Mouse (Mus musculus) midbrain, embryonic 11.5 days (tissue): ENCODE results near the gene Borcs8. TPM values are rescaled to one million over a fixed set of nuclear protein-coding genes. Genes with fewer than 3 reads are reported as not detected.

Source experiments
- ATAC-seq: fragments of 200-750 bp; cut with Nextera tagmentation; 2 replicates; pipeline ENCODE4 v1.8.0; 2017; ENCODE audit warnings: moderate TSS enrichment, moderate library complexity; ENCODE audit not compliant: low FRiP score
- DNase-seq: peaks from one replicate; pipeline ENCODE4 v3.0.0; 2015; ENCODE audit warnings: low spot score; ENCODE audit errors: missing footprints
- H3K27ac ChIP-seq: fragments of 300-500 bp; sonication (generic); 2 replicates; pipeline ENCODE4 v1.5.1; 2014; ENCODE audit warnings: low read depth, low read length
- H3K27me3 ChIP-seq: fragments of 300-500 bp; sonication (generic); 2 replicates; pipeline ENCODE4 v1.6.1; 2014; ENCODE audit warnings: mild to moderate bottlenecking, low read length, moderate library complexity, mixed read lengths; ENCODE audit not compliant: control insufficient read depth, insufficient read depth
- H3K36me3 ChIP-seq: fragments of 300-500 bp; sonication (generic); 2 replicates; pipeline ENCODE4 v1.6.1; 2014; ENCODE audit warnings: mild to moderate bottlenecking, low read length, moderate library complexity, mixed read lengths; ENCODE audit not compliant: control insufficient read depth, insufficient read depth
- H3K4me1 ChIP-seq: fragments of 300-500 bp; sonication (generic); 2 replicates; pipeline ENCODE4 v1.6.1; 2014; ENCODE audit warnings: low read length; ENCODE audit not compliant: control insufficient read depth, insufficient read depth
- H3K4me2 ChIP-seq: fragments of 300-500 bp; sonication (generic); 2 replicates; pipeline ENCODE4 v1.6.1; 2014; ENCODE audit warnings: mild to moderate bottlenecking, moderate library complexity
- H3K4me3 ChIP-seq: fragments of 300-500 bp; sonication (generic); 2 replicates; pipeline ENCODE4 v1.5.1; 2014; ENCODE audit warnings: low read depth, low read length
- H3K9ac ChIP-seq: fragments of 300-500 bp; sonication (generic); 2 replicates; pipeline ENCODE4 v1.6.1; 2014; ENCODE audit warnings: low read length
- H3K9me3 ChIP-seq: fragments of 300-500 bp; sonication (generic); 2 replicates; pipeline ENCODE4 v1.6.1; 2016; ENCODE audit warnings: low read length; ENCODE audit not compliant: control insufficient read depth
- WGBS: fragments of 180-500 bp; shearing (Covaris S2); extraction: QIAGEN DNeasy Blood & Tissue Kit; methylation state at CpG from one replicate; pipeline ENCODE4 v1.1.7; 2014; 5-methylcytosine and 5-hydroxymethylcytosine counted together
- polyA plus RNA-seq: library from polyadenylated mRNA; unstranded; fragments of >200 nt; fragmentation: Nextera tagmentation; extraction: Ambion mirVana; gene quantifications from 2 replicates; pipeline ENCODE4 v1.2.1, GENCODE M21; 2014

The Borcs8 gene
- polyA plus RNA-seq, 1 experiment from 2014 or later: 41.3 TPM

GRCm38 (mm10) chr8:70147678-70148607 is 8.6 kb downstream of the Borcs8 start:
- Histone ChIP-seq H3K4me2 (no peak overlapping the region), H3K27ac (no peak overlapping the region), H3K4me1 (peaks cover 4% of the 10 kb centered on the region), H3K9me3 (no peaks in the 10 kb centered on the region), H3K9ac (no peak overlapping the region), H3K27me3 (no peaks in the 10 kb centered on the region), H3K36me3 (peaks cover 5% of the 10 kb centered on the region; the same call in 1 of the 2 replicates), H3K4me3 (no peak overlapping the region)
- no peak for ATAC-seq
- 84% methylated on average over 7 of the region's 7 CpGs for WGBS
- peak; percentile 69 for DNase-seq

- 18% methylated on average over 13 of the region's 13 CpGs for WGBS
- Histone ChIP-seq H3K36me3 (peaks cover 5% of the 10 kb centered on the region; the same call in 1 of the 2 replicates), H3K27me3 (no peaks in the 10 kb centered on the region), H3K4me1 (peaks cover 4% of the 10 kb centered on the region), H3K4me3 (no peak overlapping the region), H3K4me2 (no peak overlapping the region), H3K9ac (no peak overlapping the region), H3K27ac (no peak overlapping the region), H3K9me3 (no peaks in the 10 kb centered on the region)
- ATAC-seq (no peak), DNase-seq (peak; percentile 85)
Observed at GRCm38 (mm10) chr8:70150158-70150557, 10.9 kb downstream of the Borcs8 start.

GRCm38 (mm10) chr8:70152537-70153257 is 13.4 kb downstream of the Borcs8 start:
- Histone ChIP-seq H3K4me3 (no peak overlapping the region), H3K36me3 (no peaks in the 10 kb centered on the region), H3K9me3 (no peaks in the 10 kb centered on the region), H3K9ac (no peak overlapping the region), H3K27ac (no peak overlapping the region), H3K4me1 (peaks cover 4% of the 10 kb centered on the region), H3K27me3 (no peaks in the 10 kb centered on the region), H3K4me2 (peak overlapping the region; percentile 29)
- DNase-seq (peak; percentile 93), ATAC-seq (peak; percentile 94)
- 13% methylated on average over 22 of the region's 22 CpGs for WGBS

- H3K4me3 ChIP-seq: no peak overlapping the region
- 88% methylated on average over 1 of the region's 1 CpGs for WGBS
- peaks cover 3% of the 10 kb centered on the region for H3K4me1 ChIP-seq
- H3K9ac ChIP-seq: no peak overlapping the region
- H3K9me3 ChIP-seq: no peaks in the 10 kb centered on the region
- 0 out of 2 replicates have a peak overlapping the region, but pooled peaks have one; percentile 14 for H3K27ac ChIP-seq
- no peak overlapping the region for H3K4me2 ChIP-seq
- H3K36me3 ChIP-seq: no peaks in the 10 kb centered on the region
- no peaks in the 10 kb centered on the region for H3K27me3 ChIP-seq
- DNase-seq: peak; percentile 53
- no peak for ATAC-seq
Observed at GRCm38 (mm10) chr8:70157240-70157800, 18.0 kb downstream of the Borcs8 start.

- peak overlapping the region; percentile 46 for H3K4me3 ChIP-seq
- H3K4me1 ChIP-seq: no peaks in the 10 kb centered on the region
- peak overlapping the region; percentile 78 for H3K4me2 ChIP-seq
- H3K27me3 ChIP-seq: no peaks in the 10 kb centered on the region
- no peak overlapping the region for H3K27ac ChIP-seq
- WGBS: 12% methylated on average over 40 of the region's 40 CpGs
- DNase-seq: peak; percentile 99
- peak; percentile 95 for ATAC-seq
- no peaks in the 10 kb centered on the region for H3K36me3 ChIP-seq
- H3K9me3 ChIP-seq: no peaks in the 10 kb centered on the region
- H3K9ac ChIP-seq: peak overlapping the region; percentile 71
Observed at GRCm38 (mm10) chr8:70158069-70158853, 19.0 kb downstream of the Borcs8 start.

- no peaks in the 10 kb centered on the region for H3K9me3 ChIP-seq
- no peaks in the 10 kb centered on the region for H3K4me1 ChIP-seq
- ATAC-seq (no peak), DNase-seq (peak; percentile 59)
- no peak overlapping the region for H3K4me3 ChIP-seq
- H3K27ac ChIP-seq: no peak overlapping the region
- no peak overlapping the region for H3K9ac ChIP-seq
- H3K4me2 ChIP-seq: no peak overlapping the region
- WGBS: 84% methylated on average over 4 of the region's 4 CpGs
- H3K27me3 ChIP-seq: no peaks in the 10 kb centered on the region
- no peaks in the 10 kb centered on the region for H3K36me3 ChIP-seq
Observed at GRCm38 (mm10) chr8:70159211-70159610, 19.9 kb downstream of the Borcs8 start.

- H3K4me2 ChIP-seq: no peak overlapping the region
- DNase-seq (no peak), ATAC-seq (no peak)
- no peaks in the 10 kb centered on the region for H3K36me3 ChIP-seq
- no peaks in the 10 kb centered on the region for H3K9me3 ChIP-seq
- H3K27ac ChIP-seq: no peak overlapping the region
- no peaks in the 10 kb centered on the region for H3K4me1 ChIP-seq
- peaks cover under 1% of the 10 kb centered on the region; the same call in 1 of the 2 replicates for H3K27me3 ChIP-seq
- H3K4me3 ChIP-seq: no peak overlapping the region
- WGBS: 72% methylated on average over 13 of the region's 13 CpGs
- no peak overlapping the region for H3K9ac ChIP-seq
Observed at GRCm38 (mm10) chr8:70160015-70160414, 20.7 kb downstream of the Borcs8 start.

- H3K27me3 ChIP-seq: peaks cover 12% of the 10 kb centered on the region; the same call in 1 of the 2 replicates
- H3K9ac ChIP-seq: no peak overlapping the region
- 84% methylated on average over 3 of the region's 3 CpGs for WGBS
- H3K36me3 ChIP-seq: no peaks in the 10 kb centered on the region
- H3K4me2 ChIP-seq: no peak overlapping the region
- ATAC-seq: no peak
- H3K4me3 ChIP-seq: no peak overlapping the region
- no peaks in the 10 kb centered on the region for H3K9me3 ChIP-seq
- 0 out of 2 replicates have a peak, but pooled peaks cover 2% of the 10 kb centered on the region for H3K4me1 ChIP-seq
- DNase-seq: no peak
- H3K27ac ChIP-seq: no peak overlapping the region
Observed at GRCm38 (mm10) chr8:70163316-70163715, 24.0 kb downstream of the Borcs8 start.
